Mouse (Mus musculus): Measurements from ENCODE around the gene Tle3. TPM values are rescaled to one million over a fixed set of nuclear protein-coding genes. Genes with fewer than 3 reads are reported as not detected.

The Tle3 gene
- polyA plus RNA-seq (2015; fragmentation: Nextera tagmentation; extraction: Ambion mirVana): 7.2 and 8.6 TPM in 2 replicates

DNA sequence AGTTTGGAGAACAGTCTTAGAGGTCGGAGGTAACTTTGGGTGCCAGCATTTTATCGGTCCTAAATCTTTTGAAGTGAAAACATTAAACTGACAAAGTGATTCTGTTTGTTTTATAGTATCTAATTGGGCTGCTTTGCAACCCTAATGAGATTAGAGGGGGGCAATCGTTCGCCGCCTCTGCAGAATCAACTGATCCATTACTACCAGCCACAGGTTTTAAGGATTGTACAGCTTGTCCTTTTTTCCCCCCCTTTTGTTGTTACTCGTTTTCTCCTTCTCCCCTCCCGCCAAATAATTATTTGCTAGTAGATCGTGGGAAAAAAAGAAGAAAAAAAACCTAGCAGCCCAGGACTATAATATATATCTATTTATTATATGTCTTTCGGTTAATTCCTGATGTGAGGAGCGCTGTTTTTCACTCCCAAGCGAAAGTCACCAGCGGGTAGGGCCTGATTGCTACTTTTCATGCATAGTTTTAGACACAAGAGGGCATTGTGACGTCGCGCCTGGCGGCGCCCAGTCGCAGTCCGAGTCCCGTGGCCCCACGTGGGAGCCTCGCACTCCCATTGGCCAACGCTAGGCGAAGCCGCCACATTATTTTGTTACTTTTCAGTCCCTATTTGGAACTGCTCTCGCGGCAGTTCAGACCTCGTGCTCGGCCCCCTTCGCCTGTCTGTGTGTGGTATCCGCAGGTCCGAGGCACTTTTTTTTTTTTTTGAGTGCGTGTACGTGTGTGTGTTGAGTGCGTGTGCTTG lies at the start of gene Tle3:
Tle3 (plus strand) TSS at position 612 of the 755 bp plus-strand sequence.

